Mouse (Mus musculus) C2C12 (cell line): ENCODE results near the gene Il9r.

ENCODE experiments used
- CEBPB ChIP-seq: IDR thresholded peaks from one replicate; pipeline ENCODE4 v1.6.1; 2011; ENCODE audit warnings: low read depth, mild to moderate bottlenecking, control low read depth, moderate library complexity
- CTCF ChIP-seq: IDR thresholded peaks from one replicate; pipeline ENCODE4 v1.5.1; 2011; ENCODE audit not compliant: control insufficient read depth, insufficient read depth, insufficient read length
- MAX ChIP-seq: IDR thresholded peaks from one replicate; pipeline ENCODE4 v1.6.1; 2011; ENCODE audit warnings: mild to moderate bottlenecking, control low read depth
- MYOD1 ChIP-seq: IDR thresholded peaks from one replicate; pipeline ENCODE4 v1.6.1; 2011; ENCODE audit warnings: low read depth; ENCODE audit not compliant: control insufficient read depth, insufficient read length
- MYOG ChIP-seq: IDR thresholded peaks from one replicate; pipeline ENCODE4 v1.6.1; 2011; ENCODE audit not compliant: control insufficient read depth, insufficient read length; ENCODE audit errors: extremely low read depth
- USF1 ChIP-seq: IDR thresholded peaks from one replicate; pipeline ENCODE4 v1.6.1; 2011; ENCODE audit warnings: low read depth, mild to moderate bottlenecking, control low read depth, moderate library complexity

- TF ChIP-seq CEBPB = no peak
- TF ChIP-seq CTCF = no peak
- no peak for TF ChIP-seq MAX
- no peak for TF ChIP-seq USF1
- no peak for TF ChIP-seq MYOD1
- no peak for TF ChIP-seq MYOG
Measured at GRCm38 (mm10) chr11:32200075-32200601, at the start of gene Il9r.
